Mouse (Mus musculus): Measurements from ENCODE around the gene Hdc. TPM values are rescaled to one million over a fixed set of nuclear protein-coding genes. Genes with fewer than 3 reads are reported as not detected.

Gene Hdc
- total and polyA plus RNA-seq, 3 experiments = 2.8 to 5.5 TPM; not detected in 1

GRCm38 (mm10) chr2:126552357-126553290, 66.5 kb downstream of the Hdc start, which contains the start of gene Slc27a2:
TSS of gene Slc27a2 (plus strand) at chr2:126552407.
- Histone ChIP-seq H3K79me2 (ENCODE audit: control insufficient read depth, insufficient read depth, low read length, poor library complexity) (no peaks in the 10 kb centered on the region), H3K36me3 (ENCODE audit: control insufficient read depth in 1 of 2, insufficient read depth in 2 of 2, low read length in 2 of 2) (no peaks in the 10 kb centered on the region), H3K9ac (ENCODE audit: control insufficient read depth, low read depth, low read length, poor library complexity, severe bottlenecking) (no peak within 1 kb of the TSS), H3K4me3 (ENCODE audit: control insufficient read depth in 1 of 2, insufficient read depth in 1 of 2, low read depth in 2 of 2, low read length in 2 of 2) (no peak within 1 kb of the TSS), H3K27me3 (ENCODE audit: control insufficient read depth in 1 of 2, insufficient read depth in 2 of 2, low read length in 2 of 2) (peaks cover 2 to 3% of the 10 kb centered on the region in 2 experiments; a peak in 3 of 4 replicates), H3K27ac (ENCODE audit: control insufficient read depth, low read depth, low read length) (no peak within 1 kb of the TSS), H3K4me1 (ENCODE audit: control insufficient read depth in 1 of 2, insufficient read depth in 2 of 2, low read length in 2 of 2) (no peaks in the 10 kb centered on the region), H3K9me3 (replicated peaks; ENCODE audit: insufficient read depth, low read length) (no peaks in the 10 kb centered on the region)
- no peak for DNase-seq (ENCODE audit: low read depth, low spot score)
- TF ChIP-seq USF1 (IDR thresholded peaks at IDR 0.05; ENCODE audit: low read depth, low read length) = no peak
- TF ChIP-seq USF2 (IDR thresholded peaks at IDR 0.05; ENCODE audit: borderline replicate concordance in 1 of 2, insufficient read depth in 1 of 2, low read depth in 1 of 2, low read length in 2 of 2) = no peak
- no peak for TF ChIP-seq SMC3 (IDR thresholded peaks at IDR 0.05; ENCODE audit: low read depth, low read length)

GRCm38 (mm10) chr2:126551896-126552295, 67.2 kb downstream of the Hdc start:
- DNase-seq (ENCODE audit: low read depth, low spot score) = no peak
- TF ChIP-seq ETS1 (IDR thresholded peaks at IDR 0.05; ENCODE audit: low read depth, low read length) (no peak), ELF1 (IDR thresholded peaks at IDR 0.05; ENCODE audit: low read depth, low read length) (no peak), BHLHE40 (IDR thresholded peaks at IDR 0.05; ENCODE audit: borderline replicate concordance, low read depth, low read length) (no peak), RCOR1 (IDR thresholded peaks at IDR 0.05; ENCODE audit: low read depth, low read length) (no peak), JUND (IDR thresholded peaks at IDR 0.05; ENCODE audit: low read depth, low read length) (no peak), MAZ (IDR thresholded peaks at IDR 0.05; ENCODE audit: low read depth, low read length) (no peak), CTCF (IDR thresholded peaks at IDR 0.05 in 2 of 3, conservative IDR thresholded peaks at IDR 0.05 in 1 of 3; ENCODE audit: control insufficient read depth in 1 of 3, insufficient read depth in 1 of 3, low read depth in 2 of 3, low read length in 3 of 3, poor library complexity in 1 of 3, severe bottlenecking in 1 of 3) (no peak), TCF12 (IDR thresholded peaks at IDR 0.05; ENCODE audit: low read depth, low read length) (no peak), USF1 (IDR thresholded peaks at IDR 0.05; ENCODE audit: low read depth, low read length) (no peak), ZC3H11A (IDR thresholded peaks at IDR 0.05; ENCODE audit: low read depth, low read length) (no peak), USF2 (IDR thresholded peaks at IDR 0.05; ENCODE audit: borderline replicate concordance in 1 of 2, insufficient read depth in 1 of 2, low read depth in 1 of 2, low read length in 2 of 2) (no peak), UBTF (IDR thresholded peaks at IDR 0.05; ENCODE audit: borderline replicate concordance, insufficient read depth, low read depth, low read length) (no peak), MAFK (IDR thresholded peaks at IDR 0.05; ENCODE audit: borderline replicate concordance, low read depth, low read length) (no peak), TBP (IDR thresholded peaks at IDR 0.05; ENCODE audit: low read depth, low read length) (no peak), RAD21 (IDR thresholded peaks at IDR 0.05; ENCODE audit: low read depth, low read length) (no peak), ZMIZ1 (IDR thresholded peaks at IDR 0.05; ENCODE audit: low read depth, low read length) (no peak)
- Histone ChIP-seq H3K36me3 (ENCODE audit: control insufficient read depth in 1 of 2, insufficient read depth in 2 of 2, low read length in 2 of 2) (no peaks in the 10 kb centered on the region), H3K4me3 (ENCODE audit: control insufficient read depth in 1 of 2, insufficient read depth in 1 of 2, low read depth in 2 of 2, low read length in 2 of 2) (no peak overlapping the region), H3K27me3 (ENCODE audit: control insufficient read depth in 1 of 2, insufficient read depth in 2 of 2, low read length in 2 of 2) (peaks cover 3 to 5% of the 10 kb centered on the region in 2 experiments; a peak in 3 of 4 replicates), H3K9ac (ENCODE audit: control insufficient read depth, low read depth, low read length, poor library complexity, severe bottlenecking) (no peak overlapping the region), H3K27ac (ENCODE audit: control insufficient read depth, low read depth, low read length) (no peak overlapping the region), H3K79me2 (ENCODE audit: control insufficient read depth, insufficient read depth, low read length, poor library complexity) (no peaks in the 10 kb centered on the region), H3K4me1 (ENCODE audit: control insufficient read depth in 1 of 2, insufficient read depth in 2 of 2, low read length in 2 of 2) (no peaks in the 10 kb centered on the region), H3K9me3 (replicated peaks; ENCODE audit: insufficient read depth, low read length) (no peaks in the 10 kb centered on the region)
